Mouse (Mus musculus) ES-Bruce4 (cell line): ENCODE data around the gene Camkk1.

Source experiments
- CTCF ChIP-seq: IDR thresholded peaks from one replicate; pipeline ENCODE4 v1.8.1; 2011; ENCODE audit warnings: low read depth, low read length
- EP300 ChIP-seq: IDR thresholded peaks from 2 replicates; pipeline ENCODE4 v1.6.1; 2011; ENCODE audit warnings: low read depth, low read length; ENCODE audit not compliant: insufficient read depth

- no peak for TF ChIP-seq EP300
- TF ChIP-seq CTCF: no peak
These were observed 8.2 kb downstream of the Camkk1 start for GRCm38 (mm10) chr11:73026961-73027360.
